Mouse (Mus musculus) hindbrain, embryonic 16.5 days (tissue): ENCODE measurements around the gene Cdh26. TPM values are rescaled to one million over a fixed set of nuclear protein-coding genes. Genes with fewer than 3 reads are reported as not detected.
A peak's percentile ranks its signal among the peaks of the same experiment; 100 is the strongest.

Experiments used
- ATAC-seq: fragments of 200-750 bp; cut with Nextera tagmentation; 2 replicates; pipeline ENCODE4 v1.8.0; 2017; ENCODE audit warnings: moderate TSS enrichment, moderate library complexity
- H3K27ac ChIP-seq: fragments of 300-500 bp; sonication (generic); 2 replicates; pipeline ENCODE4 v1.5.1; 2014; ENCODE audit warnings: low read depth, mild to moderate bottlenecking, control low read depth, low read length, moderate library complexity
- H3K27me3 ChIP-seq: fragments of 300-500 bp; sonication (generic); replicated peaks from 2 replicates; pipeline ENCODE4 v1.6.1; 2014; ENCODE audit warnings: low read length; ENCODE audit not compliant: control insufficient read depth, insufficient read depth
- H3K36me3 ChIP-seq: fragments of 300-500 bp; sonication (generic); 2 replicates; pipeline ENCODE4 v1.6.1; 2014; ENCODE audit warnings: mild to moderate bottlenecking, low read length, moderate library complexity, mixed read lengths; ENCODE audit not compliant: control insufficient read depth, insufficient read depth
- H3K4me1 ChIP-seq: fragments of 300-500 bp; sonication (generic); 2 replicates; pipeline ENCODE4 v1.6.1; 2014; ENCODE audit warnings: low read depth, low read length; ENCODE audit not compliant: control insufficient read depth, insufficient read depth
- H3K4me2 ChIP-seq: fragments of 300-500 bp; sonication (generic); 2 replicates; pipeline ENCODE4 v1.6.1; 2014; ENCODE audit warnings: mild to moderate bottlenecking, low read length, control low read depth, moderate library complexity
- H3K4me3 ChIP-seq: fragments of 300-500 bp; sonication (generic); 2 replicates; pipeline ENCODE4 v1.5.1; 2014; ENCODE audit warnings: mild to moderate bottlenecking, low read length, control low read depth, moderate library complexity
- H3K9ac ChIP-seq: fragments of 300-500 bp; sonication (generic); 2 replicates; pipeline ENCODE4 v1.6.1; 2014; ENCODE audit warnings: low read depth, mild to moderate bottlenecking, control low read depth, low read length, moderate library complexity
- H3K9me3 ChIP-seq: fragments of 300-500 bp; sonication (generic); 2 replicates; pipeline ENCODE4 v1.6.1; 2014; ENCODE audit warnings: mild to moderate bottlenecking, low read length, moderate library complexity; ENCODE audit not compliant: control insufficient read depth
- WGBS: fragments of 180-500 bp; shearing (Covaris S2); extraction: QIAGEN DNeasy Blood & Tissue Kit; methylation state at CpG from one replicate; pipeline ENCODE4 v1.1.7; 2014; 5-methylcytosine and 5-hydroxymethylcytosine counted together
- polyA plus RNA-seq: library from polyadenylated mRNA; unstranded; fragments of >200 nt; fragmentation: Nextera tagmentation; extraction: Ambion mirVana; gene quantifications from 2 replicates; pipeline ENCODE4 v1.2.1, GENCODE M21; 2015

Cdh26 gene
- polyA plus RNA-seq, 1 experiment from 2014 or later: 0.24 TPM

GRCm38 (mm10) chr2:178490245-178490920 is 60.1 kb downstream of the Cdh26 start:
- ATAC-seq: no peak
- H3K9ac ChIP-seq: no peak overlapping the region
- no peak overlapping the region for H3K4me2 ChIP-seq
- H3K9me3 ChIP-seq: peaks cover 3% of the 10 kb centered on the region; the same call in 1 of the 2 replicates
- H3K27ac ChIP-seq: no peak overlapping the region
- no peaks in the 10 kb centered on the region; the same call in none of the 2 replicates for H3K4me1 ChIP-seq
- 62% methylated on average over 9 of the region's 9 CpGs for WGBS
- H3K36me3 ChIP-seq: no peaks in the 10 kb centered on the region
- H3K27me3 ChIP-seq: no peaks in the 10 kb centered on the region
- no peak overlapping the region for H3K4me3 ChIP-seq

- WGBS: 74% methylated on average over 11 of the region's 11 CpGs
- ATAC-seq: no peak
- no peak overlapping the region for H3K9ac ChIP-seq
- H3K27ac ChIP-seq: no peak overlapping the region
- no peaks in the 10 kb centered on the region for H3K27me3 ChIP-seq
- H3K4me3 ChIP-seq: no peak overlapping the region
- H3K36me3 ChIP-seq: no peaks in the 10 kb centered on the region
- no peaks in the 10 kb centered on the region; the same call in none of the 2 replicates for H3K4me1 ChIP-seq
- no peak overlapping the region for H3K4me2 ChIP-seq
- no peaks in the 10 kb centered on the region for H3K9me3 ChIP-seq
Measured at GRCm38 (mm10) chr2:178494066-178494465, 63.7 kb downstream of the Cdh26 start.

- no peak overlapping the region for H3K27ac ChIP-seq
- no peak overlapping the region for H3K4me3 ChIP-seq
- WGBS: 95% methylated on average over 2 of the region's 2 CpGs
- no peak overlapping the region for H3K4me2 ChIP-seq
- no peaks in the 10 kb centered on the region for H3K9me3 ChIP-seq
- H3K36me3 ChIP-seq: no peaks in the 10 kb centered on the region
- ATAC-seq: no peak
- no peaks in the 10 kb centered on the region for H3K4me1 ChIP-seq
- H3K9ac ChIP-seq: no peak overlapping the region
- H3K27me3 ChIP-seq: no peaks in the 10 kb centered on the region
Measured at GRCm38 (mm10) chr2:178495816-178496215, 65.5 kb downstream of the Cdh26 start.

- H3K36me3 ChIP-seq: no peaks in the 10 kb centered on the region
- H3K27ac ChIP-seq: no peak overlapping the region
- H3K27me3 ChIP-seq: no peaks in the 10 kb centered on the region
- H3K4me1 ChIP-seq: no peaks in the 10 kb centered on the region
- ATAC-seq: no peak
- H3K9me3 ChIP-seq: no peaks in the 10 kb centered on the region
- H3K4me2 ChIP-seq: no peak overlapping the region
- no peak overlapping the region for H3K4me3 ChIP-seq
- no peak overlapping the region for H3K9ac ChIP-seq
- 71% methylated on average over 1 of the region's 1 CpGs for WGBS
Measured at GRCm38 (mm10) chr2:178497900-178498299, 67.6 kb downstream of the Cdh26 start.

- 53% methylated on average over 5 of the region's 5 CpGs for WGBS
- H3K4me3 ChIP-seq: no peak overlapping the region
- H3K9ac ChIP-seq: no peak overlapping the region
- H3K9me3 ChIP-seq: no peaks in the 10 kb centered on the region
- H3K4me1 ChIP-seq: no peaks in the 10 kb centered on the region
- no peak overlapping the region for H3K27ac ChIP-seq
- ATAC-seq: peak; percentile 72; the same call in 1 of the 2 replicates
- H3K4me2 ChIP-seq: no peak overlapping the region
- no peaks in the 10 kb centered on the region for H3K36me3 ChIP-seq
- no peaks in the 10 kb centered on the region for H3K27me3 ChIP-seq
Measured at GRCm38 (mm10) chr2:178498409-178498808, 68.1 kb downstream of the Cdh26 start.

GRCm38 (mm10) chr2:178502469-178502868 is 72.1 kb downstream of the Cdh26 start:
- H3K4me1 ChIP-seq: no peaks in the 10 kb centered on the region
- no peaks in the 10 kb centered on the region for H3K9me3 ChIP-seq
- no peak overlapping the region for H3K4me3 ChIP-seq
- H3K36me3 ChIP-seq: no peaks in the 10 kb centered on the region
- no peak for ATAC-seq
- H3K27ac ChIP-seq: no peak overlapping the region
- H3K9ac ChIP-seq: no peak overlapping the region
- H3K27me3 ChIP-seq: no peaks in the 10 kb centered on the region
- no peak overlapping the region for H3K4me2 ChIP-seq
- 63% methylated on average over 10 of the region's 10 CpGs for WGBS

GRCm38 (mm10) chr2:178506056-178506455 is 75.7 kb downstream of the Cdh26 start:
- Histone ChIP-seq H3K4me2 (no peak overlapping the region), H3K9me3 (no peaks in the 10 kb centered on the region), H3K4me3 (no peak overlapping the region), H3K9ac (no peak overlapping the region), H3K4me1 (peaks cover 2% of the 10 kb centered on the region; the same call in 1 of the 2 replicates), H3K27ac (no peak overlapping the region), H3K36me3 (no peaks in the 10 kb centered on the region), H3K27me3 (no peaks in the 10 kb centered on the region)
- WGBS: 76% methylated on average over 12 of the region's 12 CpGs
- no peak for ATAC-seq

- H3K36me3 ChIP-seq: no peaks in the 10 kb centered on the region
- ATAC-seq: peak; percentile 81
- H3K4me2 ChIP-seq: no peak overlapping the region
- 42% methylated on average over 6 of the region's 6 CpGs for WGBS
- no peak overlapping the region for H3K27ac ChIP-seq
- no peaks in the 10 kb centered on the region for H3K9me3 ChIP-seq
- no peak overlapping the region for H3K4me3 ChIP-seq
- H3K9ac ChIP-seq: no peak overlapping the region
- H3K27me3 ChIP-seq: no peaks in the 10 kb centered on the region
- peaks cover 2% of the 10 kb centered on the region; the same call in 1 of the 2 replicates for H3K4me1 ChIP-seq
Measured at GRCm38 (mm10) chr2:178507379-178508014, 77.2 kb downstream of the Cdh26 start.

GRCm38 (mm10) chr2:178508279-178508678 is 77.9 kb downstream of the Cdh26 start:
- no peak overlapping the region for H3K27ac ChIP-seq
- no peak overlapping the region for H3K4me2 ChIP-seq
- no peak overlapping the region for H3K9ac ChIP-seq
- peaks cover 2% of the 10 kb centered on the region; the same call in 1 of the 2 replicates for H3K4me1 ChIP-seq
- H3K4me3 ChIP-seq: no peak overlapping the region
- no peaks in the 10 kb centered on the region for H3K27me3 ChIP-seq
- ATAC-seq: no peak
- H3K36me3 ChIP-seq: no peaks in the 10 kb centered on the region
- 80% methylated on average over 6 of the region's 6 CpGs for WGBS
- no peaks in the 10 kb centered on the region for H3K9me3 ChIP-seq
